Mouse (Mus musculus) neural tube, embryonic 12.5 days (tissue): ENCODE data around the gene Maff. TPM values are rescaled to one million over a fixed set of nuclear protein-coding genes. Genes with fewer than 3 reads are reported as not detected.

Experiments
- ATAC-seq: fragments of 200-750 bp; cut with Nextera tagmentation; 2 replicates; pipeline ENCODE4 v1.8.0; 2017; ENCODE audit warnings: low read depth, mild to moderate bottlenecking, moderate TSS enrichment, moderate library complexity; ENCODE audit not compliant: low FRiP score
- H3K27ac ChIP-seq: fragments of 300-500 bp; sonication (generic); 2 replicates; pipeline ENCODE4 v1.5.1; 2016
- H3K27me3 ChIP-seq: fragments of 300-500 bp; sonication (generic); replicated peaks from 2 replicates; pipeline ENCODE4 v1.6.1; 2016; ENCODE audit warnings: mild to moderate bottlenecking
- H3K36me3 ChIP-seq: fragments of 300-500 bp; sonication (generic); 2 replicates; pipeline ENCODE4 v1.6.1; 2016; ENCODE audit warnings: mild to moderate bottlenecking
- H3K4me1 ChIP-seq: fragments of 300-500 bp; sonication (generic); 2 replicates; pipeline ENCODE4 v1.6.1; 2016
- H3K4me2 ChIP-seq: fragments of 300-500 bp; sonication (generic); replicated peaks from 2 replicates; pipeline ENCODE4 v1.6.1; 2016; ENCODE audit warnings: mild to moderate bottlenecking
- H3K4me3 ChIP-seq: fragments of 300-500 bp; sonication (generic); 2 replicates; pipeline ENCODE4 v1.5.1; 2016
- H3K9ac ChIP-seq: fragments of 300-500 bp; sonication (generic); 2 replicates; pipeline ENCODE4 v1.6.1; 2016; ENCODE audit warnings: mild to moderate bottlenecking
- H3K9me3 ChIP-seq: fragments of 300-500 bp; sonication (generic); 2 replicates; pipeline ENCODE4 v1.6.1; 2016; ENCODE audit warnings: mild to moderate bottlenecking
- WGBS: fragments of 180-500 bp; shearing (Covaris S2); methylation state at CpG from one replicate; pipeline ENCODE4 v1.1.7; 2016; 5-methylcytosine and 5-hydroxymethylcytosine counted together
- polyA plus RNA-seq: library from polyadenylated mRNA; unstranded; fragments of >200 nt; fragmentation: Nextera tagmentation; extraction: Ambion mirVana; gene quantifications from 2 replicates; pipeline ENCODE4 v1.2.1, GENCODE M21; 2016

The Maff gene
- polyA plus RNA-seq, 1 experiment from 2014 or later = 1.4 TPM

GRCm38 (mm10) chr15:79335061-79335655 is 11.3 kb upstream of the Maff start:
- H3K36me3 ChIP-seq = no peaks in the 10 kb centered on the region
- no peak overlapping the region for H3K4me3 ChIP-seq
- no peaks in the 10 kb centered on the region for H3K4me1 ChIP-seq
- no peak overlapping the region; the same call in 1 of the 2 replicates for H3K9ac ChIP-seq
- ATAC-seq = no peak
- WGBS = 65% methylated on average over 7 of the region's 7 CpGs
- no peaks in the 10 kb centered on the region for H3K9me3 ChIP-seq
- H3K4me2 ChIP-seq = no peak overlapping the region
- H3K27ac ChIP-seq = no peak overlapping the region
- no peaks in the 10 kb centered on the region for H3K27me3 ChIP-seq

DNA sequence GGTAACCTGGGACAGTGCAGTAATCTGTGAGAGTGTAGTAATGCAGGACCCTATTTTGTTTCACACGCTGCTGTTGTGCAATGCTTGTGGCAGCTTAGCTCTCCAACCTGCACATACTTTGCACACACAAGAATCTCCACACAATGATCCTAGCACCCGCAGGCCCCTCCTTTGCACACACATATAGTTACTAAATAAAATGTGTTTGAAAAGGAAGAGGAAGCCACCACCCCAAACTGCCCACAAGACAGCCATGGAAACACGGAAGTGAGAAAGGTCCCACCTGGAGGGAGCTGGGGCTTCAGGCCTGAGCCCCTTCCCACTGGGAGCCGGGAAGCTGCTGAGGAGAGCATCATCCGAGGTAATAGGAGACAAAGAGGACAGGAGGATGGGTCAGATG is 7.4 kb upstream of the Maff start:
- Histone ChIP-seq H3K4me2 (no peak overlapping the region), H3K4me1 (no peaks in the 10 kb centered on the region), H3K9ac (no peak overlapping the region), H3K4me3 (no peak overlapping the region), H3K36me3 (no peaks in the 10 kb centered on the region), H3K9me3 (no peaks in the 10 kb centered on the region), H3K27ac (no peak overlapping the region), H3K27me3 (no peaks in the 10 kb centered on the region)
- WGBS = 76% methylated on average over 5 of the region's 5 CpGs
- ATAC-seq = no peak

- H3K27me3 ChIP-seq = 0 out of 2 replicates have a peak, but pooled peaks cover 6% of the 10 kb centered on the region
- no peak overlapping the region for H3K9ac ChIP-seq
- no peak overlapping the region for H3K27ac ChIP-seq
- no peaks in the 10 kb centered on the region for H3K36me3 ChIP-seq
- no peaks in the 10 kb centered on the region for H3K9me3 ChIP-seq
- peaks cover 5% of the 10 kb centered on the region; the same call in 1 of the 2 replicates for H3K4me1 ChIP-seq
- 78% methylated on average over 6 of the region's 6 CpGs for WGBS
- H3K4me2 ChIP-seq = no peak overlapping the region
- no peak overlapping the region for H3K4me3 ChIP-seq
- no peak for ATAC-seq
These were observed 3.6 kb upstream of the Maff start for GRCm38 (mm10) chr15:79342641-79343337.

DNA sequence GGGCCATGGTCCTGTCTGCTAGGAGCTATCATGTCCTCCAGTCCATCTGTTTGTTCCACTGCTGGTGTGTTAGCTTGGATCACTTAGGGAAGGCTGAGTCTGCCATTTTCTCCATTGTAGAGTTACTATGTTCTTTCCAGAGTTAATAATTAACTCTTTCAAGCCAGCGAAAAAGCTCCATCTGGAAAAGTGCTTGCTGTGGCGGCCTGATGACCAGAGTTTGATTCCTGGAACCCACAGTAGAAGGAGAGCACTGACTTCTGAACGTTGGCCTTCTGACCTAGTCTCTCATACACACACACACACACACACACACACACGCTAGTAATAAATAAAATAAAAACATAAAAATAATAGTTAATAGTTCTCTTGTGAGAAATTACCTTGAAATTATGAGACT is 1.8 kb upstream of the Maff start:
- no peak overlapping the region for H3K27ac ChIP-seq
- H3K4me1 ChIP-seq = peaks cover 16% of the 10 kb centered on the region
- no peaks in the 10 kb centered on the region for H3K9me3 ChIP-seq
- H3K4me3 ChIP-seq = no peak overlapping the region
- H3K4me2 ChIP-seq = no peak overlapping the region
- no peak overlapping the region for H3K9ac ChIP-seq
- no peaks in the 10 kb centered on the region for H3K36me3 ChIP-seq
- H3K27me3 ChIP-seq = peaks cover 19% of the 10 kb centered on the region; the same call in 1 of the 2 replicates
- no peak for ATAC-seq
- WGBS = 64% methylated on average over 4 of the region's 4 CpGs

- Histone ChIP-seq H3K27ac (peak overlapping the region; percentile 62), H3K4me3 (peak overlapping the region; percentile 66), H3K4me2 (peak overlapping the region; percentile 97), H3K36me3 (no peaks in the 10 kb centered on the region), H3K9me3 (no peaks in the 10 kb centered on the region), H3K27me3 (peaks cover 23% of the 10 kb centered on the region; the same call in 1 of the 2 replicates), H3K4me1 (peaks cover 20% of the 10 kb centered on the region), H3K9ac (peak overlapping the region; percentile 73)
- peak; percentile 93 for ATAC-seq
- under 1% methylated on average over 61 of the region's 61 CpGs for WGBS
These were observed 884 bp downstream of the Maff start for GRCm38 (mm10) chr15:79347165-79347844.

DNA sequence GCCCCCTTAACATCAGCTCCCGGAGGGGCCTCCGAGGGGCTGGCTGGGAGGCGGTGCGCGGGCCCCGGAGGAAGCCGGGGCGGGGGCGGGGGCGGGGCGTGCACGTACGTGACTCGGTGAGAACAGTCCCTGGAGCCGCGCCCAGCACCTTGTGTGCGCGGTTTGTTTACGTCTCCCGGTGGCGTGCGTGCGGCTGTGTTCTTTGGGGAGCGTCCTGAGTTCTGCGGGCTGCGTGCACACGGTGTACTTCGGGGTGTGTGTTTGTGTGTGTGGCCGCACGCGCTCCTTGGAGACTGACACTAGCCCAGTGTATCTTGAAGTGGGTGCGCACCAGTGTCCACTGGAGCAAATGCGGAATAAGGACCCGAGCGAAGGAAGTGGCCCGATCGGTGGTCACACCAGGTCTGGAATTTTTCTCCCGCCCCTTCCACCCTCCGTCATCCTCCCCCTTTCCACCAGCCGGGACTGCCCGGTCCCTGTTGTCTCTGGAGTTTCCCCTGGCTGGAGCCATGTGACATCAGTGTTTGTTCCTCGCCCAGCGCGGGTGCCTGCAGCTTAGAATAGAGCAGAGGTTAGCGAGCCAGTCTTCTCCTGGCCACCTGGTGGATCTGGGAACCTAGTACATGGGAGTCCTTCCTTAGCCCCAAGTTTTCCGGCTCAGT is 1.6 kb downstream of the Maff start:
- ATAC-seq = peak; percentile 75
- peaks cover 23% of the 10 kb centered on the region; the same call in 1 of the 2 replicates for H3K27me3 ChIP-seq
- peak overlapping the region; percentile 97 for H3K4me2 ChIP-seq
- H3K4me1 ChIP-seq = peaks cover 20% of the 10 kb centered on the region
- peak overlapping the region; percentile 73 for H3K9ac ChIP-seq
- under 1% methylated on average over 45 of the region's 46 CpGs for WGBS
- H3K4me3 ChIP-seq = peak overlapping the region; percentile 66
- H3K36me3 ChIP-seq = no peaks in the 10 kb centered on the region
- peak overlapping the region; percentile 62 for H3K27ac ChIP-seq
- no peaks in the 10 kb centered on the region for H3K9me3 ChIP-seq

- WGBS = 68% methylated on average over 8 of the region's 8 CpGs
- Histone ChIP-seq H3K36me3 (no peaks in the 10 kb centered on the region), H3K9me3 (no peaks in the 10 kb centered on the region), H3K27me3 (peaks cover 23% of the 10 kb centered on the region; the same call in 1 of the 2 replicates), H3K4me2 (peak overlapping the region; percentile 97), H3K4me3 (peak overlapping the region; percentile 66; the same call in 1 of the 2 replicates), H3K9ac (peak overlapping the region; percentile 73; the same call in 1 of the 2 replicates), H3K4me1 (peaks cover 20% of the 10 kb centered on the region), H3K27ac (no peak overlapping the region)
- ATAC-seq = no peak
These were observed 2.2 kb downstream of the Maff start for GRCm38 (mm10) chr15:79348651-79349050.

DNA sequence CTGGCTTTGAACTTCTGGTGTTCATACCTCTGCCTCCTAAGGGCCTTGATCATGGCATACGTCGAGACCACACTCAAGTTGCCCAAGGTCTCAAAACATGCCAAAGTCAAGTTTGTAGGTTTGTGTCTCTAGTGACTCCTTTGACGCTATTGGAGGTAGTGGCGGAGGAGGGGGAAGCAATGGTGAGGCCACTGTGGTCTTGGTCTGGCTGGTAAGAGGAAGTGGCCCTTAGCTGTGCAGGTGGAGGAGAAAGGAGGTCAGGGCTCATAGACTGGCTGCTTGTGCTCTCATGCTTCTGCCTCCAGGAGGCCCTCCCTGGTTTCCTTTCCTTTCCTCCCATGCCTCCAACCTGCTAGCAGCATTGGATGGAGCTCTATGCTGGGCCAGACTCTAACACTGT is 4.4 kb downstream of the Maff start:
- no peak for ATAC-seq
- Histone ChIP-seq H3K36me3 (no peaks in the 10 kb centered on the region), H3K4me1 (peaks cover 20% of the 10 kb centered on the region), H3K4me3 (no peak overlapping the region), H3K4me2 (no peak overlapping the region), H3K9ac (no peak overlapping the region), H3K9me3 (no peaks in the 10 kb centered on the region), H3K27me3 (peaks cover 27% of the 10 kb centered on the region), H3K27ac (0 out of 2 replicates have a peak overlapping the region, but pooled peaks have one; percentile 42)
- WGBS = 94% methylated on average over 4 of the region's 4 CpGs

DNA sequence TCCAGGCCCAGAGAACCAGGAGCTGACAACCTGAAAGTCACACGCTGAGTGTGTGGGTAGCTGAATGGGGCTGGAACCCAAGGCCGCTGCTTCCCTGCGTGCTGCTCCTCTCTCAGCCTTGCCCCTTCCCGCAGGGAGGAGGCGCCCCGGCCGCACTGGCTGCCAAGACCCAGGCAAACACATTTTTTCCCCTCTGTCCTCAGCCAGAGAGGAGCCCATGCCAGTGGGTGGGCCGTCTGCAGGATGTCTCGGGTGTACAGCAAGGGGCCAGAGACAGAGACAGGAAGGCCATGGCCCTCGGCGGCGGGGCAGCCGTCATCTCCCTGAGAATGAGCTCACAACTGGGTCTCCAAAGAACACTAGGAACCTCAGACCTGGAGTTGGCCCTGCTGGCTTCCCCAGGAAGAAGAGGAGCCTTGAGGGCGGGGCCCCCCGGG is 4.9 kb downstream of the Maff start:
- ATAC-seq = no peak
- H3K9ac ChIP-seq = 0 out of 2 replicates have a peak overlapping the region, but pooled peaks have one; percentile 33
- H3K4me3 ChIP-seq = no peak overlapping the region
- H3K4me1 ChIP-seq = peaks cover 20% of the 10 kb centered on the region
- H3K27ac ChIP-seq = 0 out of 2 replicates have a peak overlapping the region, but pooled peaks have one; percentile 42
- H3K9me3 ChIP-seq = no peaks in the 10 kb centered on the region
- peaks cover 28% of the 10 kb centered on the region for H3K27me3 ChIP-seq
- no peak overlapping the region for H3K4me2 ChIP-seq
- WGBS = 27% methylated on average over 15 of the region's 15 CpGs
- H3K36me3 ChIP-seq = no peaks in the 10 kb centered on the region

GRCm38 (mm10) chr15:79352479-79352878 is 6.1 kb downstream of the Maff start:
- H3K27me3 ChIP-seq = peaks cover 35% of the 10 kb centered on the region
- H3K9ac ChIP-seq = no peak overlapping the region
- H3K4me2 ChIP-seq = no peak overlapping the region
- H3K27ac ChIP-seq = no peak overlapping the region
- no peaks in the 10 kb centered on the region for H3K9me3 ChIP-seq
- no peak overlapping the region for H3K4me3 ChIP-seq
- ATAC-seq = no peak
- WGBS = 82% methylated on average over 6 of the region's 6 CpGs
- no peaks in the 10 kb centered on the region for H3K36me3 ChIP-seq
- peaks cover 28% of the 10 kb centered on the region for H3K4me1 ChIP-seq

DNA sequence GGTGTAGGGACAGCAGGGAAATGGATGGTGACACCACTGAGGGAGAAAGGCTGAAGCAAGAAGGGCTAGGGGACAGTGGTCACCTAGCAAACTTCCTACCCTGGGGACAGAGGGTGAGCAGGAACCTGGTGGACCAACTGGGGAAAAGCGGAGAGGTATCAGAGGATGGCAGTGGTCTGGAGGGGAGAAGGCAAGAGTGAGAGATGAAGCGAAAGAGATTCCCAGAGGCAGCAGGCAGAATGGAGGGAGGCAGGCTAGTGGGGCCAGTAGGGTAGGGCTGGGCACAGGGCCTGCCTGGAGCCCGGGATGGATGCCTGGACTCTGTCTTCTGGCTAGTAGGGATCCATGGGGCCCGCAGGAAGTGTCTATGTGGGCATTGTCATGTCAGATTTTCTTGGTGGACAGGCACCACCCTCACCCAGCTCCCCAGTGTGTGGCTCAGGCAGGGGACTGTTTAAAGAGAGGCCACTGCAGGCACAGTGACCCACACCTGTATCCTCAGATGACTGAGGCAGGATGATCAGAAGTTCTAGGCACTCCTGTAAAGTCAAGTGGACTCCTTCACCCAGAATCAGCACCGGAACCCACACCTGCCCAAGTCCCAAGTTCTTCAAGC is 7.4 kb downstream of the Maff start:
- WGBS = 90% methylated on average over 5 of the region's 5 CpGs
- Histone ChIP-seq H3K27ac (no peak overlapping the region), H3K9me3 (no peaks in the 10 kb centered on the region), H3K9ac (no peak overlapping the region), H3K36me3 (no peaks in the 10 kb centered on the region), H3K4me2 (no peak overlapping the region), H3K4me3 (no peak overlapping the region), H3K27me3 (peaks cover 29% of the 10 kb centered on the region), H3K4me1 (peaks cover 22% of the 10 kb centered on the region)
- no peak for ATAC-seq
